Mouse (Mus musculus) embryonic facial prominence, embryonic 11.5 days (tissue): ENCODE data around the gene Tmem176b. TPM values are rescaled to one million over a fixed set of nuclear protein-coding genes. Genes with fewer than 3 reads are reported as not detected.
"Not testable (repeated sequence)": the region's sequence is repeated elsewhere in the genome, so short reads cannot be mapped to it uniquely, and the experiment has no call there.

ENCODE experiments used
- ATAC-seq: fragments of 200-750 bp; cut with Nextera tagmentation; replicated peaks from 2 replicates; pipeline ENCODE4 v1.8.0; 2017; ENCODE audit warnings: low read depth; ENCODE audit not compliant: insufficient number of reproducible peaks, low FRiP score, low TSS enrichment
- DNase-seq: peaks from one replicate; pipeline ENCODE4 v3.0.0-alpha.2; 2015; ENCODE audit warnings: low spot score
- H3K27ac ChIP-seq: fragments of 300-500 bp; sonication (generic); replicated peaks from 2 replicates; pipeline ENCODE4 v1.5.1; 2014; ENCODE audit warnings: mild to moderate bottlenecking, low read depth, low read length, control low read depth
- H3K27me3 ChIP-seq: fragments of 300-500 bp; sonication (generic); 2 replicates; pipeline ENCODE4 v1.6.1; 2014; ENCODE audit warnings: mild to moderate bottlenecking, low read length, moderate library complexity, mixed read lengths; ENCODE audit not compliant: control insufficient read depth, insufficient read depth
- H3K36me3 ChIP-seq: fragments of 300-500 bp; sonication (generic); replicated peaks from 2 replicates; pipeline ENCODE4 v1.6.1; 2014; ENCODE audit warnings: low read depth, mild to moderate bottlenecking, low read length, moderate library complexity, mixed read lengths; ENCODE audit not compliant: control insufficient read depth, insufficient read depth
- H3K4me1 ChIP-seq: fragments of 300-500 bp; sonication (generic); 2 replicates; pipeline ENCODE4 v1.6.1; 2014; ENCODE audit warnings: low read length, mixed read lengths; ENCODE audit not compliant: control insufficient read depth, insufficient read depth
- H3K4me2 ChIP-seq: fragments of 300-500 bp; sonication (generic); 2 replicates; pipeline ENCODE4 v1.6.1; 2014; ENCODE audit warnings: low read depth, mild to moderate bottlenecking, control low read depth, low read length, moderate library complexity
- H3K4me3 ChIP-seq: fragments of 300-500 bp; sonication (generic); 2 replicates; pipeline ENCODE4 v1.5.1; 2014; ENCODE audit warnings: low read depth, low read length, control low read depth
- H3K9ac ChIP-seq: fragments of 300-500 bp; sonication (generic); replicated peaks from 2 replicates; pipeline ENCODE4 v1.6.1; 2014; ENCODE audit warnings: mild to moderate bottlenecking, control low read depth, low read length
- H3K9me3 ChIP-seq: fragments of 300-500 bp; sonication (generic); replicated peaks from 2 replicates; pipeline ENCODE4 v1.6.1; 2016; ENCODE audit warnings: mild to moderate bottlenecking, low read length, inconsistent platforms, mixed read lengths; ENCODE audit not compliant: control insufficient read depth
- WGBS: fragments of 180-500 bp; shearing (Covaris S2); extraction: QIAGEN DNeasy Blood & Tissue Kit; methylation state at CpG from one replicate; pipeline ENCODE4 v1.1.7; 2014; 5-methylcytosine and 5-hydroxymethylcytosine counted together
- polyA plus RNA-seq: library from polyadenylated mRNA; unstranded; fragments of >200 nt; fragmentation: Nextera tagmentation; extraction: Ambion mirVana; gene quantifications from 2 replicates; pipeline ENCODE4 v1.2.1, GENCODE M21; 2014

Tmem176b gene
- polyA plus RNA-seq, 1 experiment from 2014 or later = 87.3 TPM

DNA sequence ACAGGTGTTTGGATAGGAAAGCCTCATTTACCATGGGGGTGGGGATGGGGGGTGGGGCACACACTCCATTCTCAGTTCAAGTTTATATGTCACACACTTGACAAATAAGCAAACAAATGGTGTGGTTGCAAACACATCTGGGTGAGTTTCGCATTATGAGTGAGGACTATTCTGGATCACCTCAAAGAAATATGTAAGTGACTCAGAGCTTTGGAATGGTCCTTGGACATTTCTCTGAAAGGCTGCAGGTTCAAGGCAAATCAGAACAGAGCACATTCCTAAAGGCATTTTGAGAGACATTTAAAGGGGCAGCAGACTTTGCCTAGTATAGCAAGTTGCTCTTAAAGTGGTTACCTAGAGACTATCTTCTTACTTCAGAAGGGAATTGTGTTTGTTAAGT lies 12.3 kb downstream of the Tmem176b start:
- no peak overlapping the region for H3K4me2 ChIP-seq
- peaks cover 4% of the 10 kb centered on the region for H3K36me3 ChIP-seq
- no peak overlapping the region for H3K4me3 ChIP-seq
- DNase-seq = no peak
- 76% methylated on average over 1 of the region's 1 CpGs for WGBS
- H3K4me1 ChIP-seq = no peaks in the 10 kb centered on the region
- H3K27me3 ChIP-seq = no peaks in the 10 kb centered on the region
- ATAC-seq = no peak
- H3K9me3 ChIP-seq = no peaks in the 10 kb centered on the region
- H3K27ac ChIP-seq = no peak overlapping the region
- H3K9ac ChIP-seq = no peak overlapping the region

- no peak overlapping the region for H3K4me2 ChIP-seq
- no peak overlapping the region for H3K9ac ChIP-seq
- no peaks in the 10 kb centered on the region for H3K9me3 ChIP-seq
- DNase-seq (no peak), ATAC-seq (no peak)
- H3K27ac ChIP-seq = no peak overlapping the region
- H3K4me3 ChIP-seq = no peak overlapping the region
- no peaks in the 10 kb centered on the region for H3K36me3 ChIP-seq
- H3K27me3 ChIP-seq = no peaks in the 10 kb centered on the region
- no peaks in the 10 kb centered on the region for H3K4me1 ChIP-seq
- 67% methylated on average over 7 of the region's 7 CpGs for WGBS
Measured at GRCm38 (mm10) chr6:48825016-48825415, 16.3 kb downstream of the Tmem176b start.

DNA sequence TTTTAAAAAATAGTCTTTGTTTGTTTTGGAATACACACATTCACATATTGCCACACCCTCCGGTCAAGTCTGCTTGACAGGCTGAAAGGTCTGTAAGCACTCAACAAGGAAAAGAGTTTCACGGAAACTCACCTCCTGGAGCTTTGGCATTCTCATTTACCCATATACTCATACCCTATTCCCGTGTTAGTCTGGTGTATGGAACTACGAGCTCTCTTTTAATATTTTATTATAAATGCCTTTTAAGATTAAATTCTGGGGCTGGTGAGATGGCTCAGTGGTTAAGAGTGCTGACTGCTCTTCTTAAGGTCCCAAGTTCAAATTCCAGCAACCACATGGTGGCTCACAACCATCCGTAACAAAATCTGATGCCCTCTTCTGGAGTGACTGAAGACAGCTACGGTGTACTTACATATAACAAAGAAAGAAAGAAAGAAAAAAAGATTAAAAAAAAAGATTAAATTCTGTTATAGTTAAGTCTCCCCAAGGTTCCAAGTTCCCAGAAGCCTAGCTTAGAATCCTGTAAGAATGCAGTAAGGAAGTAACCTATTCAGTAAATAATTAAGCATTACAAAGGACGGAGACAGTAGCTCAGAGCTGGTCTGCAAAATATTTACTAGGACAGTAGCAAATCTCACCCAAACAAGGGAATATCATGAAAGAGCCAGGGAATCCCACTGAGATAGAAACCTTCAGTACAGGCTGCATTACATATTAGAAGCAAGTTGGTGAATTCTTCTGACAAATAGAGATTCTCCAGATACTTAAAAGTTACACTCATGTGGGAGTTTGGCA lies 19.1 kb downstream of the Tmem176b start:
- H3K4me2 ChIP-seq, H3K9me3 ChIP-seq, H3K9ac ChIP-seq, H3K4me1 ChIP-seq, H3K27ac ChIP-seq, H3K4me3 ChIP-seq, DNase-seq, H3K27me3 ChIP-seq, H3K36me3 ChIP-seq, ATAC-seq: not testable (repeated sequence)
- WGBS = 83% methylated on average over 7 of the region's 7 CpGs

DNA sequence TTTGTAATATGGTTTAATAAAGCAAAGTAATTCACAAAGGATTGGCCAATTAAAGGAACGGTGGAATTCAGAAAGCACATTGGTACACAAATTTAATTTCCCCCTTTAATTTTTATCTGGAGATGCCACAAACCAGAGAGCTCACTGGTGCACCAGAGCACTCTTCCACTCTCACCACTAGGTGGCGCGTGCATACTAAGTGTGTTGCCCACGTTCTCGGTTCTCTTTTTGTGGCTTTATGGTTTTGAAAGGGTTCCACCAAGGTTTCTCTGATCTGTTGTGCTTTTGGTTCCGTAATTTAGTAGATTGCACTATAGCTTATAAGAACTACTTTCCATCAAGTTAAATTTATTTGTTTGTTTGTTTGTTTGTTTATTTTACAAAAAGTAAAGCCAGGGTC lies 23.5 kb downstream of the Tmem176b start:
- Histone ChIP-seq H3K36me3 (no peaks in the 10 kb centered on the region), H3K27ac (no peak overlapping the region), H3K9me3 (no peaks in the 10 kb centered on the region), H3K4me1 (no peaks in the 10 kb centered on the region), H3K4me3 (no peak overlapping the region), H3K27me3 (no peaks in the 10 kb centered on the region), H3K9ac (no peak overlapping the region), H3K4me2 (no peak overlapping the region)
- ATAC-seq (no peak), DNase-seq (peak; percentile 95)
- 10% methylated on average over 6 of the region's 6 CpGs for WGBS

DNA sequence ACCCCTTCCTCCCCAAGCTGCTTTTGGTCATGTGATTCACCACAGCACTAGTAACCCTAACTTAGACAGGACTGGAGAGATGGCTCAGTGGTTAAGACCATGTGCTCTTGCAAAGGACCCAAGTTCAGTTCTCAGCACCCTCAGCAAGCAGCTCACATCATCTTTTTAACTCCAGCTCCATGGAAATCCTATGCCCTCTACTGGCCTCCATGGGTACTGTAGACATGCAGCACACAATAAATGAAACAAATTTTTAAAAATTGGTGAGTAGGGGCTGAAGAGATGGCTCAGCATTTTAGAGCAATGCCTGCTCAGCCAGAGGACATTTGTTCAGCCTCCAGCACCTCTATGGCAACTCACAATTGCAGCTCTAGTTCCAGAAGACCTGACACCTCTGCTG lies 26.3 kb downstream of the Tmem176b start:
- no peak for ATAC-seq
- Histone ChIP-seq H3K36me3 (no peaks in the 10 kb centered on the region), H3K9me3 (no peaks in the 10 kb centered on the region), H3K27me3 (no peaks in the 10 kb centered on the region), H3K4me2 (no peak overlapping the region), H3K4me1 (no peaks in the 10 kb centered on the region), H3K4me3 (no peak overlapping the region), H3K27ac (no peak overlapping the region), H3K9ac (no peak overlapping the region)
- no peak for DNase-seq

DNA sequence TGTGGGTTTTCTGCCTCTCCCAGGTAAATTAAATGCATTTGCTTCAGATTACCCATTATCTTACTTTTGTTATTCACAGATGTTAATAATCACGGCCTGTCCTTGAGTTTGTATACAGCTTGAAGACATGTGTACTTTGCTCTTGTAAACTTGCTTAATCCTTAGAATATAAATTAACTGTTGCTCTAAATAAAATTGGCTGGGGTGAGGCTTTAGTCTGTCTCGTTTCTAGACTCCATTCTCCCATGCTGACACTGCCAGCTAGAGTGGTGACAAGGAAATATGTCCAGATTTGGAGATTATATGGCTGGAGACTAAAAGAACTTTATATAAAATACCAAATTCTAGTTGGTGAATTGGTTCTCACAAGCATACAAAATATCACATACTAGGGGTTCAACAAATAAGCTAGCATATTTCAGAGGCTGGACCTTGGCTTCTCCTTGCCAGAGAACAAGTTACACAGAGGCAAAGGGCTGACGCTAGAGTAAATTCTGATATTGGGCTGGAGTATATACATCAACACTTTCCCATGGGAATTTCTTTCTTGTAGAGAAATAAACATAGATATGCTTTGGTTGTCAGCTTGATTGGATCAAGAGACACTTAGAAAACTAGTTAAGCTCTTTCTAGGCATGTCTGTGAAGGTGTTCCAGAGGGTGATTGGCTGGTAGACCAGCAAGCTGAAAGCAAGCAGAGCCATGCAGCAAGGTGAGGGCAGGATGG lies 31.6 kb downstream of the Tmem176b start:
- Histone ChIP-seq H3K4me1 (no peaks in the 10 kb centered on the region), H3K4me3 (no peak overlapping the region), H3K4me2 (no peak overlapping the region), H3K36me3 (no peaks in the 10 kb centered on the region), H3K27me3 (no peaks in the 10 kb centered on the region), H3K9ac (no peak overlapping the region), H3K27ac (no peak overlapping the region), H3K9me3 (no peaks in the 10 kb centered on the region)
- DNase-seq (no peak), ATAC-seq (no peak)
- WGBS = 73% methylated on average over 3 of the region's 3 CpGs

DNA sequence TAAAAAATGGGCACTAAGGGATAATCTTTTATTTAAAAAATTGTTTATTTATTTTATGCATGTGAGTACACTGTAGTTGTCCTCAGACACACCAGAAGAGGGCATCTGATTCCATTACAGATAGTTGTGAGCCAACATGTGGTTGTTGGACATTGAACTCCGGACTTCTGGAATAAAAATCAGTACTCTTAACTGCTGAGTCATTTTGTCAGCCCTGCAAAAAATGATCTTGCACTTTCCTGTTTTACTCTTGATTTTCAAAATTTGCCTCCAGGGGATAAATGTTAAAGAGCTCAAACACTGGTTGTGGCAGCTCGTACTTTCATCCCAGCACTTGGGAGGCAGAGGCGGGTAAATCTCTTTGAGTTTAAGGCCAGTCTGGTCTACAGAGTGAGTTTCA lies 34.5 kb downstream of the Tmem176b start:
- H3K4me1 ChIP-seq = no peaks in the 10 kb centered on the region
- H3K27me3 ChIP-seq = no peaks in the 10 kb centered on the region
- H3K9me3 ChIP-seq = no peaks in the 10 kb centered on the region
- no peak overlapping the region for H3K27ac ChIP-seq
- no peak overlapping the region for H3K4me2 ChIP-seq
- DNase-seq (no peak), ATAC-seq (no peak)
- no peak overlapping the region for H3K9ac ChIP-seq
- 78% methylated on average over 3 of the region's 3 CpGs for WGBS
- no peaks in the 10 kb centered on the region for H3K36me3 ChIP-seq
- H3K4me3 ChIP-seq = no peak overlapping the region

- Histone ChIP-seq H3K27me3 (no peaks in the 10 kb centered on the region), H3K36me3 (no peaks in the 10 kb centered on the region), H3K9me3 (no peaks in the 10 kb centered on the region), H3K4me2 (no peak overlapping the region), H3K4me3 (no peak overlapping the region), H3K9ac (no peak overlapping the region), H3K4me1 (no peaks in the 10 kb centered on the region), H3K27ac (no peak overlapping the region)
- 81% methylated on average over 5 of the region's 5 CpGs for WGBS
- ATAC-seq = no peak
- no peak for DNase-seq
Measured at GRCm38 (mm10) chr6:48804346-48804745, 37.0 kb downstream of the Tmem176b start.
